Mouse (Mus musculus) G1E (cell line): ENCODE results near the gene Fbxo24.

Experiments
- CTCF ChIP-seq: IDR thresholded peaks from 2 replicates; pipeline ENCODE4 v1.5.1; 2012; ENCODE audit warnings: low read depth, low read length, inconsistent platforms, mixed read lengths
- GATA1 ChIP-seq: IDR thresholded peaks from 2 replicates; pipeline ENCODE4 v1.6.1; 2012; ENCODE audit warnings: borderline replicate concordance, low read length, inconsistent platforms, mixed read lengths
- TAL1 ChIP-seq: conservative IDR thresholded peaks from 2 replicates; pipeline ENCODE4 v1.6.1; 2012; ENCODE audit warnings: low read depth, low read length, inconsistent platforms, mixed read lengths

DNA sequence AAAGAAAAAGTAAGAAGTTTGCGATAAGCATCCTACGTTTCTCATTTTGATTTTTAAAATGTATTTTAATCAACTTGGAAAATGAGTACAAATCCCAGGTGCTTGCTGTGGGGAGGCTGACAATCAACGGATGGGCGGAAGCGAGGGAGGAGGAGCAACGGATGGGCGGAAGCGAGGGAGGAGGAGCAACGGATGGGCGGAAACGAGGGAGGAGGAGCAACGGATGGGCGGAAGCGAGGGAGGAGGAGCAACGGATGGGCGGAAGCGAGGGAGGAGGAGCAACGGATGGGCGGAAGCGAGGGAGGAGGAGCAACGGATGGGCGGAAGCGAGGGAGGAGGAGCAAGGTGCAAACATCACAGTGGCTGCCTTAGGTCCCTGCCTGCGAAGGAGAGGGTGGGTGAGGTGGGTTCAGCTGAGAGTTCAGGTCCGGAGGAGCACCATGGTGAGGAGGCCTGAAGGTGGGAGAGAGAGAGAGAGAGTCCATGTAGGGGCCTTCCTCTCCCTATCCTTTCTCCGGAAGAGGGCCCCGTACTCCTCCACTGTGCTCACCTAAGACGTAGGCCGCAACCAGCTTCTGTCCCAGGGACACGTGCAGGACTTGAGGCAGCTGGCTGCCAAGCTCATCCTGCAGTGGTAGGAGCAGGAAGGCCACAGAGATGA, 32.1 kb downstream of the Fbxo24 start:
- TF ChIP-seq CTCF, result no peak
- no peak for TF ChIP-seq GATA1
- no peak for TF ChIP-seq TAL1
